Mouse (Mus musculus): ENCODE measurements around the gene Gcc2. TPM values are rescaled to one million over a fixed set of nuclear protein-coding genes. Genes with fewer than 3 reads are reported as not detected.
"Not testable (repeated sequence)": the region's sequence is repeated elsewhere in the genome, so short reads cannot be mapped to it uniquely, and the experiment has no call there.

Gcc2 gene
- polyA plus RNA-seq, 1 experiment from 2014 or later: 65.4 TPM

- H3K9ac ChIP-seq (ENCODE audit: low read depth, low read length); H3K27me3 ChIP-seq (replicated peaks; ENCODE audit: control insufficient read depth, insufficient read depth, low read length); H3K4me1 ChIP-seq (ENCODE audit: control insufficient read depth, insufficient read depth, low read length); H3K4me2 ChIP-seq (ENCODE audit: low read depth, low read length); ATAC-seq; H3K4me3 ChIP-seq (ENCODE audit: low read length); H3K36me3 ChIP-seq (ENCODE audit: control insufficient read depth, insufficient read depth, low read length); H3K27ac ChIP-seq (ENCODE audit: low read length); H3K9me3 ChIP-seq (ENCODE audit: control insufficient read depth, low read length): not testable (repeated sequence)
- 63% methylated on average over 3 of the region's 3 CpGs for WGBS
These were observed 25.3 kb upstream of the Gcc2 start for GRCm38 (mm10) chr10:58230021-58230420.

- H3K27me3 ChIP-seq (replicated peaks; ENCODE audit: control insufficient read depth, insufficient read depth, low read length); H3K9ac ChIP-seq (ENCODE audit: low read depth, low read length); H3K27ac ChIP-seq (ENCODE audit: low read length); H3K4me2 ChIP-seq (ENCODE audit: low read depth, low read length); H3K9me3 ChIP-seq (ENCODE audit: control insufficient read depth, low read length); H3K36me3 ChIP-seq (ENCODE audit: control insufficient read depth, insufficient read depth, low read length); H3K4me3 ChIP-seq (ENCODE audit: low read length); H3K4me1 ChIP-seq (ENCODE audit: control insufficient read depth, insufficient read depth, low read length): not testable (repeated sequence)
- ATAC-seq: peak; percentile 24; the same call in 1 of the 2 replicates
- 77% methylated on average over 5 of the region's 7 CpGs for WGBS
These were observed 24.2 kb upstream of the Gcc2 start for GRCm38 (mm10) chr10:58231088-58231487.

GRCm38 (mm10) chr10:58231779-58232640 is 23.3 kb upstream of the Gcc2 start:
- H3K27ac ChIP-seq (ENCODE audit: low read length); H3K4me1 ChIP-seq (ENCODE audit: control insufficient read depth, insufficient read depth, low read length); H3K9ac ChIP-seq (ENCODE audit: low read depth, low read length); H3K27me3 ChIP-seq (replicated peaks; ENCODE audit: control insufficient read depth, insufficient read depth, low read length); H3K4me2 ChIP-seq (ENCODE audit: low read depth, low read length); H3K4me3 ChIP-seq (ENCODE audit: low read length); H3K36me3 ChIP-seq (ENCODE audit: control insufficient read depth, insufficient read depth, low read length): not testable (repeated sequence)
- peaks cover 13% of the 10 kb centered on the region for H3K9me3 ChIP-seq (ENCODE audit: control insufficient read depth, low read length)
- peak; percentile 79 for ATAC-seq
- WGBS: 87% methylated on average over 31 of the region's 35 CpGs

- not testable (repeated sequence) for H3K4me2 ChIP-seq (ENCODE audit: low read depth, low read length); H3K9ac ChIP-seq (ENCODE audit: low read depth, low read length); H3K36me3 ChIP-seq (ENCODE audit: control insufficient read depth, insufficient read depth, low read length); H3K27me3 ChIP-seq (replicated peaks; ENCODE audit: control insufficient read depth, insufficient read depth, low read length); H3K4me1 ChIP-seq (ENCODE audit: control insufficient read depth, insufficient read depth, low read length); H3K4me3 ChIP-seq (ENCODE audit: low read length); H3K27ac ChIP-seq (ENCODE audit: low read length)
- 82% methylated on average over 7 of the region's 8 CpGs for WGBS
- ATAC-seq: peak; percentile 59
- peaks cover 13% of the 10 kb centered on the region for H3K9me3 ChIP-seq (ENCODE audit: control insufficient read depth, low read length)
These were observed 22.7 kb upstream of the Gcc2 start, which contains the start of gene Duxf3 for GRCm38 (mm10) chr10:58232641-58232969. Gene Duxf3 (minus strand): TSS chr10:58232675.

- not testable (repeated sequence) for H3K36me3 ChIP-seq (ENCODE audit: control insufficient read depth, insufficient read depth, low read length); H3K4me2 ChIP-seq (ENCODE audit: low read depth, low read length); H3K27ac ChIP-seq (ENCODE audit: low read length); H3K4me3 ChIP-seq (ENCODE audit: low read length); H3K4me1 ChIP-seq (ENCODE audit: control insufficient read depth, insufficient read depth, low read length); H3K9ac ChIP-seq (ENCODE audit: low read depth, low read length); H3K27me3 ChIP-seq (replicated peaks; ENCODE audit: control insufficient read depth, insufficient read depth, low read length)
- ATAC-seq: peak; percentile 48
- peaks cover 13% of the 10 kb centered on the region for H3K9me3 ChIP-seq (ENCODE audit: control insufficient read depth, low read length)
- 83% methylated on average over 9 of the region's 10 CpGs for WGBS
These were observed 22.1 kb upstream of the Gcc2 start for GRCm38 (mm10) chr10:58233054-58233739.

- not testable (repeated sequence) for H3K4me3 ChIP-seq (ENCODE audit: low read length); H3K27ac ChIP-seq (ENCODE audit: low read length); H3K4me1 ChIP-seq (ENCODE audit: control insufficient read depth, insufficient read depth, low read length); H3K36me3 ChIP-seq (ENCODE audit: control insufficient read depth, insufficient read depth, low read length); H3K4me2 ChIP-seq (ENCODE audit: low read depth, low read length); H3K27me3 ChIP-seq (replicated peaks; ENCODE audit: control insufficient read depth, insufficient read depth, low read length); H3K9ac ChIP-seq (ENCODE audit: low read depth, low read length); ATAC-seq
- peaks cover 13% of the 10 kb centered on the region for H3K9me3 ChIP-seq (ENCODE audit: control insufficient read depth, low read length)
These were observed 21.6 kb upstream of the Gcc2 start for GRCm38 (mm10) chr10:58233740-58234121.

DNA sequence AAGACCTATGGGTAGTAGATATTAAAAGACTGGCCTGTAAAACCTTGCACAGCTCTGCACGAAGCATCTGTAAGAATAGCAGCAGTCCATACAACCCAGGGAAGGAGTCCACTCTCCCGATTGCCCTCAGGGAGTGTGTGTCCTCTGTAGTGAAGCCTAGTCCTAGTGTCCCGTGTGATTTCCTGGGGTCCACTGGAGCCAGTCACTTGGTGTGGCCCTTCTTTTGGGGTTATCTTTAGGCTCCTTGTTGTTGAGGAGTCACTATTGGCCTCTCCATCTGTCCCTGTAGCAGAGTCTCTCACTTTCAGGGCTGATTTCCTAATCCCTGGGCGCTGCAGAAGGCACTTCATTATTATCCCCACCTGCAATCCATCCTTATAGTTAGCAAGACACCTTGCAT is 20.3 kb upstream of the Gcc2 start:
- not testable (repeated sequence) for ATAC-seq; H3K4me1 ChIP-seq (ENCODE audit: control insufficient read depth, insufficient read depth, low read length); H3K4me2 ChIP-seq (ENCODE audit: low read depth, low read length); H3K4me3 ChIP-seq (ENCODE audit: low read length); H3K27me3 ChIP-seq (replicated peaks; ENCODE audit: control insufficient read depth, insufficient read depth, low read length); H3K36me3 ChIP-seq (ENCODE audit: control insufficient read depth, insufficient read depth, low read length); H3K27ac ChIP-seq (ENCODE audit: low read length); H3K9ac ChIP-seq (ENCODE audit: low read depth, low read length)
- H3K9me3 ChIP-seq (ENCODE audit: control insufficient read depth, low read length): peaks cover 13% of the 10 kb centered on the region
- WGBS: 83% methylated on average over 4 of the region's 4 CpGs

- Histone ChIP-seq H3K4me3 (ENCODE audit: low read length) (no peak within 1 kb of the TSS), H3K9me3 (ENCODE audit: control insufficient read depth, low read length) (peaks cover 12% of the 10 kb centered on the region), H3K36me3 (ENCODE audit: control insufficient read depth, insufficient read depth, low read length) (no peaks in the 10 kb centered on the region), H3K27ac (ENCODE audit: low read length) (no peak within 1 kb of the TSS), H3K9ac (ENCODE audit: low read depth, low read length) (no peak within 1 kb of the TSS), H3K27me3 (replicated peaks; ENCODE audit: control insufficient read depth, insufficient read depth, low read length) (no peaks in the 10 kb centered on the region), H3K4me2 (ENCODE audit: low read depth, low read length) (no peak within 1 kb of the TSS), H3K4me1 (ENCODE audit: control insufficient read depth, insufficient read depth, low read length) (no peaks in the 10 kb centered on the region)
- no peak for ATAC-seq
- 86% methylated on average over 10 of the region's 10 CpGs for WGBS
These were observed 18.7 kb upstream of the Gcc2 start, which contains the start of gene Gm4981 for GRCm38 (mm10) chr10:58236613-58237012. Gene Gm4981 (minus strand): TSS chr10:58236701.

DNA sequence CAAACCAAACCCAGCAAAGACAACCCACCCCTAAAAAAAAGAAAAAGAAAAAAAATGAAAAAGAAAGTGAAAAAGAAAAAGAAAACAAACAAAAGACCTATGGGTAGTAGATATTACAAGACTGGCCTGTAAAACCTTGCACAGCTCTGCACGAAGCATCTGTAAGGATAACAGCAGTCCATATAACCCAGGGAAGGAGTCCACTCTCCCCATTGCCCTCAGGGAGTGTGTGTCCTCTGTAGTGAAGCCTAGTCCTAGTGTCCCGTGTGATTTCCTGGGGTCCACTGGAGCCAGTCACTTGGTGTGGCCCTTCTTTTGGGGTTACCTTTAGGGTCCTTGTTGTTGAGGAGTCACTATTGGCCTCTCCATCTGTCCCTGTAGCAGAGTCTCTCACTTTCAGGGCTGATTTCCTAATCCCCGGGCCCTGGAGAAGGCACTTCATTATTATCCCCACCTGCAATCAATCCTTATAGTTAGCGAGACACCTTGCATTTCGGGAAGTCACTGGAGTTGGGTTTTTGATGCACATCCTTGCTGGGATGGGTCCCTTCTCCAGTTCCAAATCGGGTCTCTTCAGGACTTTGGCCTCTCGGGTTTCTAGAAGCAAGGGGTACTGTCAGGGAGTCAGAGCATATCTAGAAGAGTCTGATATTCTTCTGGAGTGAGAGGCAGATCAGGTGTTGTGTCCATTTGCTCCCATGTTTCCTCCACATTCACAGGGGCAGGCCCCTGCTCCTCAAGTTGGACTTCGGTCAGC is 16.1 kb upstream of the Gcc2 start:
- not testable (repeated sequence) for H3K9ac ChIP-seq (ENCODE audit: low read depth, low read length); H3K4me2 ChIP-seq (ENCODE audit: low read depth, low read length); H3K27ac ChIP-seq (ENCODE audit: low read length); H3K36me3 ChIP-seq (ENCODE audit: control insufficient read depth, insufficient read depth, low read length); H3K27me3 ChIP-seq (replicated peaks; ENCODE audit: control insufficient read depth, insufficient read depth, low read length); H3K4me3 ChIP-seq (ENCODE audit: low read length); H3K4me1 ChIP-seq (ENCODE audit: control insufficient read depth, insufficient read depth, low read length); H3K9me3 ChIP-seq (ENCODE audit: control insufficient read depth, low read length)
- ATAC-seq: peak; percentile 78
- WGBS: 85% methylated on average over 7 of the region's 8 CpGs

All from intestine, embryonic 16.5 days (tissue).